In the genomic region with DNA sequence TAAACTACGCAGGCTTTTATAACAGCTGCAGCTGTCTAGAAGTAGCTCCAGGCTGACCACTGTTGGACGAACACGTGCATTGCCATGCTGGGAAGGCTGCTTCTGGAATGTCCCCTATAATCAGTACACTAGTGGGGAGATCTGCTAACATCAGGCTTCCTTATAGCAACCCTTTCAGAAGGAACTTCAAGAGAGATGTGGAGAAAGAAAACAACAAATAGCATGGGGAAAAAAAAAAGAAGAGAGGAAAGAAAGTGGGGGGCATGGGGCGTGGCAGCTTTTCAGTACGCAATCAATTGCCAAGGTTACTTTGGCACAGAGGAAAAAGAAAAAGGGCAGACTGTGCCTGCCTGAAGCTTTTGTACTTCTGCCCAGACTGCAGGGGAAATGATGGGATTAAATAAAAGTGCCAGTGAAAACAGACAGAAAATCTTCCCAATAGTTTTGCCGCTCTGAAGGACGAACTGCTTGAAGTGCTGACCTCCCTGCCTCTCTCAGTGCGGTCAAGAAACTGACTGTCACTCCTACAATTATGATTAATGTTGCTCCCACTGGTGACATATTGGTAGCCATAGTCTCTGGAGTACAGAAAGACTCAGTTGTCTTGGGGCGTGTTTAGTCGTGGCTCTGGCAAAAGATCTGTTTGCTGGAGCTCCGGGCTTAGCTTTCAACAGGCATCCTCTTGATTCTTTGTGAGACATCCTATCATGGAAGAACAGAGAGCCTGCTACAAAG, we compare ENCODE assay signal across 12 mouse cellular contexts.
A peak's percentile ranks its signal among the peaks of the same experiment; 100 is the strongest.
DNase-seq lines count a peak whose midpoint lies in the region; ATAC-seq and TF ChIP-seq lines count a peak whose summit lies in the region.
"Had no signal": no experiment of that assay in that cellular context is flagged by ENCODE, and none has a peak within 500 bp of the region (broad histone marks: within the 10 kb centered on the region; RNA-seq: fewer than 3 reads in every experiment).

No protein-coding gene starts in this region.

- H3K4me2 ChIP-seq in kidney, postnatal 0 days (ENCODE audit: low read length), result no peak overlapping the region
- peak overlapping the region; percentile 0 for H3K4me2 ChIP-seq in forebrain, postnatal 0 days (ENCODE audit: low read depth)
- H3K4me2 ChIP-seq: heart, embryonic 13.5 days had no signal

- no peaks in the 10 kb centered on the region for H3K36me3 ChIP-seq in kidney, postnatal 0 days (ENCODE audit: insufficient read depth, low read length)
- no peaks in the 10 kb centered on the region for H3K36me3 ChIP-seq in forebrain, postnatal 0 days (ENCODE audit: insufficient read depth)
- H3K36me3 ChIP-seq: heart, embryonic 13.5 days had no signal

- H3K4me1 ChIP-seq in kidney, postnatal 0 days (replicated peaks; ENCODE audit: insufficient read depth, low read length), result no peaks in the 10 kb centered on the region
- no peaks in the 10 kb centered on the region for H3K4me1 ChIP-seq in cortical plate, adult 2 months (ENCODE audit: control insufficient read depth, insufficient read depth, low read length)
- H3K4me1 ChIP-seq in forebrain, postnatal 0 days (ENCODE audit: insufficient read depth), result no peaks in the 10 kb centered on the region
- H3K4me1 ChIP-seq: heart, embryonic 13.5 days had no signal

- no peaks in the 10 kb centered on the region for H3K9me3 ChIP-seq in kidney, postnatal 0 days (replicated peaks; ENCODE audit: low read length)
- H3K9me3 ChIP-seq in forebrain, postnatal 0 days (ENCODE audit: low read length), result no peaks in the 10 kb centered on the region
- H3K9me3 ChIP-seq: heart, embryonic 13.5 days had no signal

- no peak for TF ChIP-seq POLR2A in cortical plate, adult 2 months (IDR thresholded peaks at IDR 0.05; ENCODE audit: extremely low read depth, insufficient read depth, low read length)

- WGBS in kidney, postnatal 0 days, result 74% methylated on average over 11 of the region's 11 CpGs
- WGBS in forebrain, postnatal 0 days, result 16% methylated on average over 11 of the region's 11 CpGs

- peak; percentile 38 for DNase-seq in kidney, postnatal 0 days (ENCODE audit: low spot score)
- DNase-seq in kidney, postnatal 10 days, result no peak
- peak; percentile 63 for DNase-seq in forebrain, postnatal 0 days
- DNase-seq in lung, postnatal 10 days, result peak; percentile 60
- DNase-seq in gastrocnemius, postnatal 4 days (ENCODE audit: low spot score in 2 of 2), result no peak
- DNase-seq in Muller cell, postnatal 12 days (ENCODE audit: inconsistent ontology term), result no peak
- DNase-seq: kidney, postnatal 14 days; thymus, postnatal 36 days had no signal

- H3K27ac ChIP-seq in kidney, postnatal 0 days, result no peak overlapping the region
- H3K27ac ChIP-seq in cortical plate, adult 2 months (ENCODE audit: insufficient read depth, low read length), result no peak overlapping the region
- no peak overlapping the region for H3K27ac ChIP-seq in forebrain, postnatal 0 days (ENCODE audit: low read depth, low read length)
- H3K27ac ChIP-seq: heart, embryonic 13.5 days; macrophage had no signal

- no peak for ATAC-seq in kidney, postnatal 0 days (replicated peaks; ENCODE audit: low FRiP score, low read depth)
- ATAC-seq in forebrain, postnatal 0 days, result peak; percentile 88
- ATAC-seq in megakaryocyte, adult 5-6 weeks (ENCODE audit: poor library complexity, severe bottlenecking), result no peak

- no peak overlapping the region for H3K9ac ChIP-seq in kidney, postnatal 0 days (ENCODE audit: low read depth, low read length)
- H3K9ac ChIP-seq in forebrain, postnatal 0 days, result no peak overlapping the region
- H3K9ac ChIP-seq: heart, embryonic 13.5 days had no signal

- no peaks in the 10 kb centered on the region for H3K27me3 ChIP-seq in kidney, postnatal 0 days (ENCODE audit: insufficient read depth, low read length)
- H3K27me3 ChIP-seq in forebrain, postnatal 0 days (ENCODE audit: insufficient read depth, low read length), result no peaks in the 10 kb centered on the region
- H3K27me3 ChIP-seq: heart, embryonic 13.5 days had no signal

- H3K4me3 ChIP-seq in kidney, postnatal 0 days (replicated peaks; ENCODE audit: low read depth, low read length), result no peak overlapping the region
- no peak overlapping the region for H3K4me3 ChIP-seq in cortical plate, adult 2 months (ENCODE audit: insufficient read depth, low read length)
- no peak overlapping the region for H3K4me3 ChIP-seq in forebrain, postnatal 0 days (ENCODE audit: low read depth, low read length)
- H3K4me3 ChIP-seq: heart, embryonic 13.5 days had no signal

- peak; percentile 19; the same call in 1 of the 2 replicates for TF ChIP-seq CTCF in kidney, postnatal 0 days (IDR thresholded peaks at IDR 0.05; ENCODE audit: low read depth)
- peak; percentile 30; the same call in 1 of the 2 replicates for TF ChIP-seq CTCF in cortical plate, adult 2 months (IDR thresholded peaks at IDR 0.05; ENCODE audit: extremely low read depth, insufficient read depth, low read length)
- peak; percentile 47 for TF ChIP-seq CTCF in forebrain, postnatal 0 days (IDR thresholded peaks at IDR 0.05; ENCODE audit: low read depth)

Comparison
In these comparisons a context has a peak if more than half of its experiments do, and no peak if none do; other contexts are left out.
1. DNase-seq: peak in kidney, postnatal 0 days (single experiment), forebrain, postnatal 0 days (single experiment) and lung, postnatal 10 days (single experiment); none in kidney, postnatal 10 days (single experiment), gastrocnemius, postnatal 4 days (0 of 2) and Muller cell, postnatal 12 days (single experiment).
2. Peak in every context shown above with its lines, with median percentiles within 50 percentile points of each other: CTCF ChIP-seq.